10 mouse cellular contexts compared by ENCODE assay signal in genomic region chr15:98989701-98990430, GRCm38 (mm10). TPM values are rescaled to one million over a fixed set of nuclear protein-coding genes. Genes with fewer than 3 reads are reported as not detected.
DNase-seq lines count a peak whose midpoint lies in the region; ATAC-seq and TF ChIP-seq lines count a peak whose summit lies in the region.
"Had no signal": no experiment of that assay in that cellular context is flagged by ENCODE, and none has a peak within 500 bp of the region (broad histone marks: within the 10 kb centered on the region; RNA-seq: fewer than 3 reads in every experiment).

No protein-coding gene starts in this region.

- peak overlapping the region; percentile 29 for H3K4me3 ChIP-seq in ES-Bruce4 (ENCODE audit: low read depth, low read length)
- H3K4me3 ChIP-seq in forebrain, postnatal 0 days (ENCODE audit: low read depth, low read length): no peak overlapping the region
- H3K4me3 ChIP-seq in midbrain, embryonic 16.5 days (ENCODE audit: low read depth, low read length): peak overlapping the region; percentile 48
- H3K4me3 ChIP-seq in intestine, embryonic 16.5 days (ENCODE audit: low read length): no peak overlapping the region

- peak; percentile 47 for DNase-seq in Muller cell, postnatal 12 days (ENCODE audit: inconsistent ontology term)
- DNase-seq in forebrain, postnatal 0 days: no peak
- no peak for DNase-seq in urinary bladder, postnatal 36 days (ENCODE audit: low spot score in 2 of 2)
- DNase-seq: heart, postnatal 4 days; thymus, adult 2 months had no signal

- peak overlapping the region; percentile 100 for H3K27ac ChIP-seq in ES-Bruce4 (ENCODE audit: insufficient read depth, low read length)
- H3K27ac ChIP-seq in forebrain, postnatal 0 days (ENCODE audit: low read depth, low read length): peak overlapping the region; percentile 98
- H3K27ac ChIP-seq in midbrain, embryonic 16.5 days (ENCODE audit: low read length): peak overlapping the region; percentile 98
- H3K27ac ChIP-seq in intestine, embryonic 16.5 days (ENCODE audit: low read length): no peak overlapping the region

- TF ChIP-seq CTCF in ES-Bruce4 (IDR thresholded peaks at IDR 0.05; ENCODE audit: low read depth, low read length): no peak
- no peak for TF ChIP-seq CTCF in forebrain, postnatal 0 days (IDR thresholded peaks at IDR 0.05; ENCODE audit: low read depth)

- ATAC-seq in forebrain, postnatal 0 days: no peak
- ATAC-seq in midbrain, embryonic 16.5 days: no peak
- ATAC-seq in intestine, embryonic 16.5 days: no peak
- ATAC-seq in inflammation-experienced regulatory T-cells, adult 6 months: no peak

- peak overlapping the region; percentile 70 for H3K9ac ChIP-seq in ES-Bruce4 (ENCODE audit: low read depth, poor library complexity, severe bottlenecking)
- peak overlapping the region; percentile 75 for H3K9ac ChIP-seq in forebrain, postnatal 0 days
- peak overlapping the region; percentile 82 for H3K9ac ChIP-seq in midbrain, embryonic 16.5 days (ENCODE audit: low read depth, low read length)
- H3K9ac ChIP-seq in intestine, embryonic 16.5 days (ENCODE audit: low read depth, low read length): no peak overlapping the region

- H3K9me3 ChIP-seq in ES-Bruce4 (replicated peaks; ENCODE audit: control insufficient read depth, insufficient read depth, low read length, poor library complexity, severe bottlenecking): no peaks in the 10 kb centered on the region
- no peaks in the 10 kb centered on the region for H3K9me3 ChIP-seq in forebrain, postnatal 0 days (ENCODE audit: low read length)
- no peaks in the 10 kb centered on the region for H3K9me3 ChIP-seq in midbrain, embryonic 16.5 days (replicated peaks; ENCODE audit: control insufficient read depth, low read length, poor library complexity, severe bottlenecking)
- H3K9me3 ChIP-seq in intestine, embryonic 16.5 days (ENCODE audit: control insufficient read depth, low read length): no peaks in the 10 kb centered on the region

- no peaks in the 10 kb centered on the region for H3K36me3 ChIP-seq in ES-Bruce4 (ENCODE audit: control insufficient read depth, insufficient read depth, low read length, poor library complexity, severe bottlenecking)
- no peaks in the 10 kb centered on the region for H3K36me3 ChIP-seq in forebrain, postnatal 0 days (ENCODE audit: insufficient read depth)
- H3K36me3 ChIP-seq in midbrain, embryonic 16.5 days (ENCODE audit: control insufficient read depth, insufficient read depth, low read length): no peaks in the 10 kb centered on the region
- H3K36me3 ChIP-seq in intestine, embryonic 16.5 days (ENCODE audit: control insufficient read depth, insufficient read depth, low read length): no peaks in the 10 kb centered on the region

- no peaks in the 10 kb centered on the region for H3K27me3 ChIP-seq in ES-Bruce4 (ENCODE audit: control insufficient read depth, insufficient read depth, low read length, poor library complexity, severe bottlenecking)
- H3K27me3 ChIP-seq in forebrain, postnatal 0 days (ENCODE audit: insufficient read depth, low read length): no peaks in the 10 kb centered on the region
- H3K27me3 ChIP-seq in midbrain, embryonic 16.5 days (ENCODE audit: control insufficient read depth, insufficient read depth, low read depth, low read length): no peaks in the 10 kb centered on the region
- no peaks in the 10 kb centered on the region for H3K27me3 ChIP-seq in intestine, embryonic 16.5 days (replicated peaks; ENCODE audit: control insufficient read depth, insufficient read depth, low read length)

- whole genome bisulfite sequencing in forebrain, postnatal 0 days: 26% methylated on average over 11 of the region's 12 CpGs
- WGBS in midbrain, embryonic 16.5 days: 25% methylated on average over 8 of the region's 12 CpGs
- WGBS in intestine, embryonic 16.5 days: 33% methylated on average over 11 of the region's 12 CpGs

- peaks cover 2% of the 10 kb centered on the region for H3K4me1 ChIP-seq in ES-Bruce4 (ENCODE audit: control insufficient read depth, insufficient read depth, low read length)
- H3K4me1 ChIP-seq in forebrain, postnatal 0 days (ENCODE audit: insufficient read depth): peaks cover 49% of the 10 kb centered on the region
- peaks cover 57% of the 10 kb centered on the region for H3K4me1 ChIP-seq in midbrain, embryonic 16.5 days (ENCODE audit: control insufficient read depth, insufficient read depth, low read length)
- H3K4me1 ChIP-seq in intestine, embryonic 16.5 days (ENCODE audit: control insufficient read depth, insufficient read depth, low read length): peaks cover 22% of the 10 kb centered on the region

- TF ChIP-seq POLR2A in ES-Bruce4 (IDR thresholded peaks at IDR 0.05; ENCODE audit: insufficient read depth, low read length): peak; percentile 32

- peak; percentile 56; the same call in 1 of the 2 replicates for TF ChIP-seq EP300 in ES-Bruce4 (IDR thresholded peaks at IDR 0.05; ENCODE audit: insufficient read depth, low read depth, low read length)

- H3K4me2 ChIP-seq in forebrain, postnatal 0 days (ENCODE audit: low read depth): peak overlapping the region; percentile 87
- H3K4me2 ChIP-seq in midbrain, embryonic 16.5 days (ENCODE audit: low read length): peak overlapping the region; percentile 93
- no peak overlapping the region for H3K4me2 ChIP-seq in intestine, embryonic 16.5 days (ENCODE audit: low read depth, low read length)

RNA-seq across cellular contexts. Expression of gene Tuba1a, which starts 36.4 kb away (rescaled TPM):
- polyA plus RNA-seq in ES-Bruce4 (2011; ENCODE audit: insufficient read depth, insufficient read length, low read depth, missing spikeins): 700 and 767 TPM in 2 replicates
- 18,820 and 21,160 TPM in 2 replicates for total RNA-seq in forebrain, postnatal 0 days (2014; rRNA removed)
- polyA plus RNA-seq in forebrain, postnatal 0 days (2015; fragmentation: Nextera tagmentation; extraction: Ambion mirVana): 18,258 and 23,279 TPM in 2 replicates
- 17,735 and 17,910 TPM in 2 replicates for polyA plus RNA-seq in midbrain, embryonic 16.5 days (2015; fragmentation: Nextera tagmentation; extraction: Ambion mirVana)
- 816 and 895 TPM in 2 replicates for polyA plus RNA-seq in intestine, embryonic 16.5 days (2015; fragmentation: Nextera tagmentation; extraction: Ambion mirVana)
- polyA plus RNA-seq in inflammation-experienced regulatory T-cells, adult 6 months (2017; shearing (Covaris generic)): 100 to 1,000 TPM; 206 to 351 (median 217) TPM

RNA-seq across cellular contexts. Expression of gene Gm49450, which starts 36.5 kb away (rescaled TPM):
- not detected in 2 replicates for polyA plus RNA-seq in ES-Bruce4 (2011; ENCODE audit: insufficient read depth, insufficient read length, low read depth, missing spikeins)
- total RNA-seq in forebrain, postnatal 0 days (2014; rRNA removed): 1,610 and 2,499 TPM in 2 replicates
- not detected in 2 replicates for polyA plus RNA-seq in forebrain, postnatal 0 days (2015; fragmentation: Nextera tagmentation; extraction: Ambion mirVana)
- polyA plus RNA-seq in midbrain, embryonic 16.5 days (2015; fragmentation: Nextera tagmentation; extraction: Ambion mirVana): not detected in 2 replicates
- not detected in 2 replicates for polyA plus RNA-seq in intestine, embryonic 16.5 days (2015; fragmentation: Nextera tagmentation; extraction: Ambion mirVana)
- not detected for polyA plus RNA-seq in inflammation-experienced regulatory T-cells, adult 6 months (2017; shearing (Covaris generic))
- total RNA-seq: heart, postnatal 4 days had no signal
- polyA plus RNA-seq: lung, embryonic 16.5 days had no signal

RNA-seq across cellular contexts. Expression of gene Tuba1c, which starts 39.8 kb away (rescaled TPM):
- 407 and 426 TPM in 2 replicates for polyA plus RNA-seq in ES-Bruce4 (2011; ENCODE audit: insufficient read depth, insufficient read length, low read depth, missing spikeins)
- total RNA-seq in forebrain, postnatal 0 days (2014; rRNA removed): 22.1 and 24.9 TPM in 2 replicates
- 16.4 and 18.8 TPM in 2 replicates for polyA plus RNA-seq in forebrain, postnatal 0 days (2015; fragmentation: Nextera tagmentation; extraction: Ambion mirVana)
- polyA plus RNA-seq in midbrain, embryonic 16.5 days (2015; fragmentation: Nextera tagmentation; extraction: Ambion mirVana): 11.6 and 12.5 TPM in 2 replicates
- 295 and 311 TPM in 2 replicates for polyA plus RNA-seq in intestine, embryonic 16.5 days (2015; fragmentation: Nextera tagmentation; extraction: Ambion mirVana)
- polyA plus RNA-seq in inflammation-experienced regulatory T-cells, adult 6 months (2017; shearing (Covaris generic)): 100 to 1,000 TPM in 1 of 3 experiments, 10 to 100 TPM in 2; 70.4 to 203 (median 83.7) TPM

RNA-seq across cellular contexts. Expression of gene Tuba1b, which starts 55.5 kb away (rescaled TPM):
- 3,464 and 4,107 TPM in 2 replicates for polyA plus RNA-seq in ES-Bruce4 (2011; ENCODE audit: insufficient read depth, insufficient read length, low read depth, missing spikeins)
- 1,927 and 1,958 TPM in 2 replicates for total RNA-seq in forebrain, postnatal 0 days (2014; rRNA removed)
- polyA plus RNA-seq in forebrain, postnatal 0 days (2015; fragmentation: Nextera tagmentation; extraction: Ambion mirVana): 1,265 and 1,341 TPM in 2 replicates
- polyA plus RNA-seq in midbrain, embryonic 16.5 days (2015; fragmentation: Nextera tagmentation; extraction: Ambion mirVana): 1,165 and 1,361 TPM in 2 replicates
- polyA plus RNA-seq in intestine, embryonic 16.5 days (2015; fragmentation: Nextera tagmentation; extraction: Ambion mirVana): 1,159 and 1,322 TPM in 2 replicates
- 100 to 1,000 TPM; 459 to 882 (median 544) TPM for polyA plus RNA-seq in inflammation-experienced regulatory T-cells, adult 6 months (2017; shearing (Covaris generic))

Comparison
In these comparisons a context has a peak if more than half of its experiments do, and no peak if none do; other contexts are left out.
1. H3K4me3 ChIP-seq: peak in ES-Bruce4 (single experiment) and midbrain, embryonic 16.5 days (single experiment); none in forebrain, postnatal 0 days (single experiment) and intestine, embryonic 16.5 days (single experiment).
2. RNA of gene Tuba1a, which starts 36.4 kb away (polyA plus RNA-seq): 18,258 to 23,279 TPM in forebrain, postnatal 0 days and 17,735 to 17,910 TPM in midbrain, embryonic 16.5 days; 816 to 895 TPM in intestine, embryonic 16.5 days, 700 to 767 TPM in ES-Bruce4 and 206 to 351 TPM in inflammation-experienced regulatory T-cells, adult 6 months; every median in the first group is over 10 times any median in the second.